Mouse (Mus musculus): Measurements from ENCODE around the gene Ophn1. TPM values are rescaled to one million over a fixed set of nuclear protein-coding genes. Genes with fewer than 3 reads are reported as not detected.

Gene Ophn1
- polyA plus RNA-seq, 1 experiment from 2014 or later: 45.8 TPM

DNA sequence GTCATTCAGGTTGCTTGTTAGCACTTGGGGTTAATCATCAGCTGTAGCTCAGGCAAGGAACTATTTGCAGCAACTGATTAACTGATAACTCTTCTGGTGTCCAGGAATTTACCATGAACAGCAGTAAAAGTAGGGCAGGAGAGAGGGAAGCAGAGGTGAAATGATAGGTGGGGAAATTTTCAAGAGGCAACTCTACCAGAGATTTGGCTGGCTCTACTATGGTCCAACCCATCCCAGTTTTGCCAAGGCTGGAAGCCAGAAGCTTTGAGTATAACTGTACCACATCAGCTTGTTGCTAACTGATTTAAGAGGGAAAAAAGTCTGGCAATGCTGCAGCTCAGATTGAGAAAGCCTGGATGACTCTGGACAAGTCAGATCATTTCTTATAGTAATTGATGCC, 316.6 kb downstream of the Ophn1 start:
- H3K9ac ChIP-seq: no peak overlapping the region
- no peak overlapping the region for H3K4me3 ChIP-seq
- H3K4me2 ChIP-seq: no peak overlapping the region
- no peaks in the 10 kb centered on the region for H3K4me1 ChIP-seq (replicated peaks)
- H3K27me3 ChIP-seq: no peaks in the 10 kb centered on the region
- no peak for ATAC-seq (ENCODE audit: low FRiP score)
- H3K27ac ChIP-seq: no peak overlapping the region
- no peaks in the 10 kb centered on the region for H3K9me3 ChIP-seq
- no peaks in the 10 kb centered on the region for H3K36me3 ChIP-seq

DNA sequence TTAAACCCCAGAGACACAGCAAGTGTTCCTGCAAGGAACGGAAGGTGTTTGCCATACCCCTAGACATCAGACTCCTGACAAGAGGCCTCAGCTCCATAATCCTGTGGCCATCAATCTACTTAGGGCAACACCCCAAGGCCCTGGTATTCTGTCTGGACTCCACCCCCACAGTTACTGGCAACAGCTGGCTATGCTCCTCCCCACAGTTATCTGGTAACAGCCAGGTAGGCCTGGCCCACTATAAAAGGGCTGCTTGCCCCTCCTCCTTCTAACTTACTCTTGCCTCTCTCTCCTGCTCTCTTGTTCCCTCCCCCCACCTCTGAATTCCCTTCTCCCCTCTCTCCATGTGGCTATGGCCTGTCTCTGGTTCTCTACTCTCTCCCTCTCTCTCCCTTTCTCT, 344.4 kb downstream of the Ophn1 start:
- H3K4me2 ChIP-seq: no peak overlapping the region
- no peak overlapping the region for H3K27ac ChIP-seq
- no peaks in the 10 kb centered on the region for H3K36me3 ChIP-seq
- H3K4me3 ChIP-seq: no peak overlapping the region
- H3K27me3 ChIP-seq: no peaks in the 10 kb centered on the region
- no peaks in the 10 kb centered on the region for H3K9me3 ChIP-seq
- H3K4me1 ChIP-seq (replicated peaks): no peaks in the 10 kb centered on the region
- 83% methylated on average over 1 of the region's 1 CpGs for WGBS
- H3K9ac ChIP-seq: no peak overlapping the region
- ATAC-seq (ENCODE audit: low FRiP score): no peak

DNA sequence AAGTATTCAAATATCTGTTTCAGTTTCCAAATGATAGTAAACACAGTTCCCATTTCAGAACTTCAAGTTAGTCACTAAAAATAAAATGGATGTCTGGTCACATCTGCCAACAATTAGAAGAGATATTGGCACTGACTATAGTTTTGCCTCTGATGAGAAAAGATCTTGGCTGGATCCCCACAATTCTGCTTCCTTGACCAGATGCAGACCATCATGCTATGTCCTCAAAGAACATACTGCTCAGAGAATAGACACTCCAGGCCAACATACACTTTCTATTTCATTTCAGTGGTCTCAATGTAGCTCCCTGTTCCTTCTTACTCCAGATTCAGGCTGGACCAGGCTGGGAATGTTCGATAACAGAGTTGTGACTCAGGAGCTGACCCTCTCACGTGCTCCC, 375.5 kb downstream of the Ophn1 start:
- Histone ChIP-seq H3K9ac (no peak overlapping the region), H3K27ac (no peak overlapping the region), H3K4me2 (no peak overlapping the region), H3K27me3 (no peaks in the 10 kb centered on the region), H3K4me3 (no peak overlapping the region), H3K9me3 (no peaks in the 10 kb centered on the region), H3K36me3 (no peaks in the 10 kb centered on the region), H3K4me1 (replicated peaks) (no peaks in the 10 kb centered on the region)
- 80% methylated on average over 2 of the region's 2 CpGs for WGBS
- ATAC-seq (ENCODE audit: low FRiP score): no peak

DNA sequence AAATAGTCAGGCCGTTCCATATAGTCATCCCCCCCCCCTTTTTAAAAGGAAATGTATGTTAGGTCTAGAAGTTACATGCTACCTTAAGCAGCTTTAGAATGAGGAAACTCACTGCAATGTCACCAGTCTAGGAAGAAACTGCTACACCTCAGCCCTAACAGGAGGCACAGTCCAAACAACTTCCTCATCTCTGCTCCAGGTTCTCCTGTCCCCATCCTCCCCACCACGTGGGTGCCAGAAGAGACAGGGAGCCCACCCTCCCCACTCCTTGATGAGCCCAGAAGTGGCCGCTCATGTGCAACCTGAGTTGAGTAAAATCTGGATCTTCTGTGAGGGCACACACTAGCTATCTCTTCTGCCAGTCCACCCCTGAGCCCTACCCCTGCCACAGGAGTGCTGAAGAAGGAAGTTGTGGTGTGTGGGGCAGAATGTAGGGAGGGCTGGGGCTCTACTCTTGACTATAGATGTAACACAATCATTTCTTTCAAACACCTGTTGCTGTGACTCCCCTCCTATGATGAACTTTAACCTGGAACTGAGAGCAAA, 376.4 kb downstream of the Ophn1 start:
- no peak for ATAC-seq (ENCODE audit: low FRiP score)
- Histone ChIP-seq H3K27me3 (no peaks in the 10 kb centered on the region), H3K36me3 (no peaks in the 10 kb centered on the region), H3K4me2 (no peak overlapping the region), H3K9ac (no peak overlapping the region), H3K9me3 (no peaks in the 10 kb centered on the region), H3K27ac (no peak overlapping the region), H3K4me3 (no peak overlapping the region), H3K4me1 (replicated peaks) (no peaks in the 10 kb centered on the region)
- WGBS: 64% methylated on average over 3 of the region's 3 CpGs

Small RNA genes within 50 kb of the gene (microRNA-seq; reads per million reads assigned to microRNA genes)
- gene Gm27554: not detected

Other genes starting within 250 kb of the Ophn1 start
- gene Yipf6, start 45.3 kb upstream of the Ophn1 start, polyA plus RNA-seq (2015; fragmentation: Nextera tagmentation; extraction: Ambion mirVana): 19.9 and 21.3 TPM in 2 replicates
- gene Stard8, start 112.2 kb upstream of the Ophn1 start, polyA plus RNA-seq (2015; fragmentation: Nextera tagmentation; extraction: Ambion mirVana): 5.6 and 6.0 TPM in 2 replicates
- gene Efnb1, start 245.1 kb upstream of the Ophn1 start, polyA plus RNA-seq (2015; fragmentation: Nextera tagmentation; extraction: Ambion mirVana): 26.6 and 33.0 TPM in 2 replicates